Mouse (Mus musculus): ENCODE measurements around the gene Magea4. TPM values are rescaled to one million over a fixed set of nuclear protein-coding genes. Genes with fewer than 3 reads are reported as not detected.

The Magea4 gene
- not detected for polyA plus RNA-seq (2014; fragmentation: Illumina TruSeq; extraction: RNeasy Lipid Tissue Mini Kit (QIAGEN cat#74804); ENCODE audit: insufficient read depth, low read depth, low replicate concordance)

DNA sequence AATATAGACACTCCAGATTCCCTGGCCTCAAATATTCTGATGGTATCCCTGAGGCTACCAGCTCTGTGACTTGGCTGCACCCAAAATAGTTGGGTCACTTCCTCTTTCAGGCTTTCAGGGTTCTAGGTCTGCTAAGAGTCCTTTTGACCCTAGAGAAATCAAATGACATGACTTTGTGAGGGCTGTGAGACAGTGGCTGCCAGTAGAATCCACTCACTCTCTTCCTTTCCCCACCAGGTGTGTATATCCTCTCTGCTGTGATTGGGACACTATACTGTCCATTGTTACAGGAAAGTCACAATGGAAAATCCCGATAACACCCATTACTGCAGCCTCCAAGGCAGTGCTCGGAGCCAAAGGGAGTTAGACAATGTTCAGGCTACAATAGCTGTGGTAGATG lies at the start of gene Magea4:
Gene Magea4 (plus strand): TSS at position 301 of the 400 bp plus-strand sequence.

Other genes with a start within 250 kb of the Magea4 start
- gene Fate1, start 249.0 kb upstream of the Magea4 start, polyA plus RNA-seq (2014; fragmentation: Illumina TruSeq; extraction: RNeasy Lipid Tissue Mini Kit (QIAGEN cat#74804); ENCODE audit: insufficient read depth, low read depth, low replicate concordance), result not detected
- gene Cnga2, start 230.2 kb upstream of the Magea4 start, polyA plus RNA-seq (2014; fragmentation: Illumina TruSeq; extraction: RNeasy Lipid Tissue Mini Kit (QIAGEN cat#74804); ENCODE audit: insufficient read depth, low read depth, low replicate concordance), result 0.90 TPM
- gene Gabre, start 52.8 kb downstream of the Magea4 start, polyA plus RNA-seq (2014; fragmentation: Illumina TruSeq; extraction: RNeasy Lipid Tissue Mini Kit (QIAGEN cat#74804); ENCODE audit: insufficient read depth, low read depth, low replicate concordance), result 0.87 TPM
- not detected for gene Magea10, start 164.8 kb downstream of the Magea4 start, polyA plus RNA-seq (2014; fragmentation: Illumina TruSeq; extraction: RNeasy Lipid Tissue Mini Kit (QIAGEN cat#74804); ENCODE audit: insufficient read depth, low read depth, low replicate concordance)